Mouse (Mus musculus): ENCODE results near the gene Mup20. TPM values are rescaled to one million over a fixed set of nuclear protein-coding genes. Genes with fewer than 3 reads are reported as not detected.

Mup20 gene
- not detected for polyA plus RNA-seq (2014; fragmentation: Illumina TruSeq; extraction: RNeasy Lipid Tissue Mini Kit (QIAGEN cat#74804); ENCODE audit: low read depth, low replicate concordance)

DNA sequence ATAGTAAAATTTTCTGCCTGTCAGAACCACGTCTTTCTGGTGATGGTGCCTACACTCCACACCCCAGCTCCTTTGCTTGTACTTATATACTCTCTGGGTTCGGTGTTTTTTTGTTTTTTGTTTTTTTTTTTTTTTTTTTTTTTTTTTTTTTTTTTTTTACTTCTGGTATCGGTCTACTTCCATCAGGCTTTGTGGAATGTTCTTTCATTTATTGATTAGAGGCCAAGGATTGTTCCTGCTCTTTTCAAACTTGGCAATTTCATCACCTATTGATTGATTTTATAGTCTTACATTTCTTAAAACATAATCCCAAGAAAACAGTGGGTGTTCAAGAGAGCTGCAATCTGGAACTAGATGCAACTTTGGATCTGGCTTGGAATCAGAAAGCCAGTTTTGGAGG, at the start of gene Mup20:
Gene Mup20 (minus strand): TSS at position 101 of the 400 bp plus-strand sequence.

DNA sequence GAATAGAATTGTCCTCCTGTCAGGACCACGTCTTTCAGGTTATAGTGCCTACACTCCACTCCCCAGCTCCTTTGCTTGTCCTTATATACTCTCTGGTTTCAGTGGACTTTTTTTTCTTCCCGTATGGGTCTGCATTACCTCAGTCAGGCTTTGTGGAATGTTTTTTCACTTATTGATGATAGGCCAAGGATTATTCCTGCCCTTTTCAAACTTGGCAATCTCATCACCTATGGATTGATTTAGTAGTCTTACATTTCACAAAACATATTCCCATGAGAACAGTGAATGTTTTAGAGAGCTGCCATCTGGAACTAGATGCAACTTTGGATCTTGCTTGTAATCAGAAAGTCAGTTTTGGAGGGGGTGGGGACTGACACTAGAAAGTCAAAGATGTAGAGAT, 33.3 kb upstream of the Mup20 start, which contains the start of gene Mup3:
Gene Mup3 (minus strand): TSS at position 102 of the 400 bp plus-strand sequence.

Other genes starting within 250 kb of the Mup20 start
- not detected for gene Mup5, start 218.9 kb downstream of the Mup20 start, polyA plus RNA-seq (2014; fragmentation: Illumina TruSeq; extraction: RNeasy Lipid Tissue Mini Kit (QIAGEN cat#74804); ENCODE audit: low read depth, low replicate concordance)
- 0.90 TPM for gene Mup3, start 33.2 kb upstream of the Mup20 start, polyA plus RNA-seq (2014; fragmentation: Illumina TruSeq; extraction: RNeasy Lipid Tissue Mini Kit (QIAGEN cat#74804); ENCODE audit: low read depth, low replicate concordance)
- gene Mup21, start 96.7 kb upstream of the Mup20 start, polyA plus RNA-seq (2014; fragmentation: Illumina TruSeq; extraction: RNeasy Lipid Tissue Mini Kit (QIAGEN cat#74804); ENCODE audit: low read depth, low replicate concordance): not detected
- gene Zfp37, start 176.9 kb upstream of the Mup20 start, polyA plus RNA-seq (2014; fragmentation: Illumina TruSeq; extraction: RNeasy Lipid Tissue Mini Kit (QIAGEN cat#74804); ENCODE audit: low read depth, low replicate concordance): 594 TPM
- 8.0 TPM for gene Slc31a2, start 208.4 kb upstream of the Mup20 start, polyA plus RNA-seq (2014; fragmentation: Illumina TruSeq; extraction: RNeasy Lipid Tissue Mini Kit (QIAGEN cat#74804); ENCODE audit: low read depth, low replicate concordance)